Mouse (Mus musculus) thymus, postnatal 36 days (tissue): ENCODE data around the gene Dnajb4.
"Not testable (repeated sequence)": the region's sequence is repeated elsewhere in the genome, so short reads cannot be mapped to it uniquely, and the experiment has no call there.

Source experiments
- DNase-seq, 2 experiments: peaks; one replicate each; pipeline ENCODE4 v3.0.0; 2022; ENCODE audit warnings: mixed read lengths in 2 of 2

Gene Dnajb4

DNA sequence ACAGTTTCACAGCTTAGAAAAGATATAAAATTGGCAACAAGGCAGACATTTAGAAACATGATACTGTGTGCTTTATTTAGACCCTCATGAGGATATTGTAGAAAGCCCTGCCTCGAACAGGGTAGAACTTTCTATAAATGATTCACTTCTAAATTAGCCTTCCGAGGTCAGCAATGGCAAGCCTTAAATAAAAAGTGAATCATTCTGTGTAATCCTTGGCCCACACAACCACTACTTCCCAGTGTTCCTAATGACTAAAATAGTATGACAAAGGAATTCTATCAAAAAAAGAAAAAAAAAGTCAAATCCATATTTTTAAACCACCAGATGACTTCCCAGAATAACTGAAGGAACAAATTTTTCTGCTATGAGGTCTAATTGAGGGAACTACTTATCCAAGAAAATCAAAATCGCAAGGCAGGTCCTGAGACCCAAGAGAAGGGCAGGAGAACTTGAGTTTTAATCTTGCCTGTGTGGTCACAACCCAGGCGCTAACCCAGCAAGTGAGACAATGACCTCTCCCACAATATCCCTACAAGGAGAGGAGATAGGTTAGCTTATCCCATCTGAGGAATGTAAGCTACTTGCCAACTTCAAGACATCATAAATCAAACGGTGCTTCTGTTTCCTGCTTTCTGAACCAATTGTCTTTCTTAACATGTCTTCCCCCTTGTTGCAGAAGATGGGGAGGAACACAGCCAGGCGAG is 67.0 kb downstream of the Dnajb4 start:
- DNase-seq: no peak

DNA sequence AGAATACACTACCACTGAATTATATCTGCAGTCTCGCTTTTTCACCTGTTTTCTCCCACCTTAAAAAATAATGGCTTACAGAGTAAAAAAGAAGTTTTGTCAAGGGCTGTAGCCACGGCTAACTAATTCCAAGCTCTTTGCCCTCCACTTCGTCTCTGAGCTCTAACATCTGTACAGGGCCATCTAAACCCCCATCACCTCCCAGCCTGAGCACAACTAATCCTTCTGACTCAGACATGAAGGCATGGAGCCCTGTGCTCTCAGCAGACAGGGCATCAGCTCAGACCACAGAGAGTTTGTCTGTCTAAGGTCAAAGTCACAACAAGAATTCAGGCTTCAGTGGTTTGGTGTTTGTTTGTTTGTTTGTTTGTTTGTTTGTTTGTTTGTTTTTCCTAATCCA is 68.0 kb downstream of the Dnajb4 start:
- no peak for DNase-seq

GRCm38 (mm10) chr3:152139308-152139707 is 70.8 kb downstream of the Dnajb4 start:
- not testable (repeated sequence) for DNase-seq

- not testable (repeated sequence) for DNase-seq
Measured at GRCm38 (mm10) chr3:152136106-152136505, 74.0 kb downstream of the Dnajb4 start.

DNA sequence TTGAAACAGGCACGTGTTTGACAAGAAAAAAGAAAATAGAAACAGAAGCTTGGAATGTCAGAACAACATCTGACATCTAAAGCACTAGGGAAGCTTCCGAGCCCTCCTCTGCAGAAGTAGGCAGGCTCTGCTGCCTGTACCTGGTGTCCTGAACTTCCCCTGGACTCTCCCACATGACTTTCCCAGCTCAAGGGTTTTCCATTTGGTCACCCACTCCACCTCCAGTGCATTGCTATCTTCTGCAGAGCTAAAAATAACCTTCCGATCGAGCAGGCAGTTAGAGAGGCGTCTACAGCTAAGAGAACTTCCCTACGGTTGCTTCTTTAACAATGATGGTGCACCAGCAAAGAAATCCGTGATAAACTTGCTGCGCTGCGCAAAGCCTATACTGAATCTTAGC is 76.5 kb downstream of the Dnajb4 start:
- DNase-seq: no peak

DNA sequence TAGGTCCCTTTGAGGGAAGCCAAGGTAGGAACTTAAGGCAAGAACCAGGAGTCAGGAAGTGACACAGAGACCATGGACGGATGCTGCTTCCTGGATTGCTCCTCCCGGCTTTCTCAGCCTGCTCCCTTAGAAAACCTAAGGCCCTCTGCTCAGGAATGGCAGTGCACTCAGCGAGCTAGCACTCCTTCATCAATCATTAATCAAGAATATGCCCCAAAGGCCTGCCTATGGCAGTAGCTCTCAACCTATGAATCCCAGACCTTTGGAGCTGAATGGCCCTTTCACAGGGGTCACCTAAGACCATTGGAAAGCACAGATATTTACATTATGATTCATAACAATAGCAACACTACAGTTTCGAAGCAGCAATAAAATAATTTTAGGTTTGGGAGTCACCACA is 79.1 kb downstream of the Dnajb4 start:
- DNase-seq: no peak

DNA sequence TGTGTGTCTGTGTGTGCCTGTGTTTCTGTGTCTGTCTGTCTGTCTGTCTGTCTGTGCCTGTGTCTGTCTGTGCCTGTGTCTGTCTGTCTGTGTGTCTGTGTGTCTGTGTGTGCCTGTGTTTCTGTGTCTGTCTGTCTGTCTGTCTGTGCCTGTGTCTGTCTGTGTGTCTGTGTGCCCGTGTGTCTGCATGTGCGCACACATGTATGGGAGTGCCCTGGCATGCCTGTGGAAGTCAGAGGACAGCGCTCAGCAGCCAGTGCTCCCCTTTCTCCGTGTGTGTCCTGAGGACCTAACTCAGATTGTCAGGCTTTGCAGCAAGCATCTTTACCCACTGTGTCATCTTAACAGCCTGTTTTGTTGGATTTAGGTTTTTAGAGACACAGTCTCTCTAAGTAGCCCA is 80.7 kb downstream of the Dnajb4 start:
- not testable (repeated sequence) for DNase-seq

GRCm38 (mm10) chr3:152128631-152129030 is 81.5 kb downstream of the Dnajb4 start:
- no peak for DNase-seq
